Mouse (Mus musculus): ENCODE measurements around the gene Tmem129. TPM values are rescaled to one million over a fixed set of nuclear protein-coding genes. Genes with fewer than 3 reads are reported as not detected.
A peak's percentile ranks its signal among the peaks of the same experiment; 100 is the strongest.

The Tmem129 gene
- total RNA-seq, 4 experiments from 2014 or later = 23.1 to 26.2 (median 24.0) TPM

DNA sequence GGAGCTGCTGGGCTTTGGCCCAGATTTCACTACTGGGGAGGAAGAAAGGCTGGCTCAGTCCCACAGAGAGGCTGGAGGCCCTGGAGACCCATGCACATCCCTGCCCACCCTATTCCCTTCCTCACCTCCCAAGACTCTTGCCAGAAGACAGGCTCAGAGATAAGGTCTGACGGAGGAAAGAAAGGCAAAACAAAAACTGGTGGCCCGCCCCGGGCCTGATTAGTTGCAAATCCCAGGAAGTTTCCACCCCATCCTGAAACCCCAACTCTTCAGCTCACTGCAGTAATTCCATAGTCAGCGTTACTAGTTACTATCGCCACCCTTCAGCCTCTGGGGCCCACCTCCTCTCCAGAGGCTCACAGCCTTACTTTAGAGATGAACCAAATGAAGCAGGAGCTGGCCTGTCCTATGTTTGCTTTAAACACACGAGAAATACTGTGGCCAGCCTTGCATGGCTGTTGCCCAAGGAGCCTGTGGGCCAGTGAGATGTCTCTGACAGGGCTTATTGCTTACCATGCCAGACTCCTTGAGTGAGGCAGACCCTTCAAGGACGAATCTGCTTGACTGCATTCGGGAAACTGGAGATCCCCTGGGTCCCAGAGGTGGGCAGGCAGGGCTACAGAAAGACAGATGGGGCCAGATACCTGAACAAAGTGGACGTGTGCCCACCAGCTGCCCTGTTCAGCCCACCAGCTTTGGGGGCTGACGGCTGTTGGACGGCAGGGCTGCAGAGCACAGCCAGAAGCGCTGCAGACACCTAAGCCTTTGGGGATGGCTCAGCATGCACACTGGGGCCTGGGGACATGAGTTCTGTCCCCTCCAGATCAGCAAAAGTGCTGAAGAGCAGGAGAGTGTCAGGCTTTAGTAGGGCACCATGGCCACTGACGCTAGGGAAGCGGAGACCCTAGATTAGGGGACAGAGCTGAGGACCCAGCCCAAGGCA, 30.3 kb upstream of the Tmem129 start:
- DNase-seq (ENCODE audit: low spot score in 2 of 2) = no peak

DNA sequence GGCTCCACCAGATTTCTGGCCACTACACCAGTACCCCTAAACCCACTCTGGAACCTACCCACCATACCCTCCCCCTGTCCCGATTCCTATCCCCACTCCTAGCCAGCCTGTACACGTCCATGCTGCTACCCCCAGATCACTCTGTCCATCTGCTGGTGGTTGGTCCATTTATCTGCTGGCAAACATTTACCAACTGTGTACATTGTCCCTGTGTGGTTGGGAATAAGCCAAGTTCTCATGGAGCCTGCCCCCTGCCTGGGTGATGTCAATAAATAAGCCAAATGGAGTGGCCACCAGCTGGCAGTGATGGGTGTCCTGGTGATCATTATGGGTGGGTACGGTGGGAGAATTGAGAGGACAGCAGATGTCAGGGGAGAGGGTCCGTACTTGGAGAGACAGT, 28.9 kb upstream of the Tmem129 start:
- DNase-seq (ENCODE audit: low spot score in 2 of 2) = no peak

- no peak for DNase-seq (ENCODE audit: low spot score in 2 of 2)
Observed at GRCm38 (mm10) chr5:33684932-33685331, 26.7 kb upstream of the Tmem129 start.

- DNase-seq (ENCODE audit: low spot score in 2 of 2) = no peak
Observed at GRCm38 (mm10) chr5:33683897-33684652, 25.9 kb upstream of the Tmem129 start.

GRCm38 (mm10) chr5:33682963-33683362, 24.7 kb upstream of the Tmem129 start:
- no peak for DNase-seq (ENCODE audit: low spot score in 2 of 2)

DNA sequence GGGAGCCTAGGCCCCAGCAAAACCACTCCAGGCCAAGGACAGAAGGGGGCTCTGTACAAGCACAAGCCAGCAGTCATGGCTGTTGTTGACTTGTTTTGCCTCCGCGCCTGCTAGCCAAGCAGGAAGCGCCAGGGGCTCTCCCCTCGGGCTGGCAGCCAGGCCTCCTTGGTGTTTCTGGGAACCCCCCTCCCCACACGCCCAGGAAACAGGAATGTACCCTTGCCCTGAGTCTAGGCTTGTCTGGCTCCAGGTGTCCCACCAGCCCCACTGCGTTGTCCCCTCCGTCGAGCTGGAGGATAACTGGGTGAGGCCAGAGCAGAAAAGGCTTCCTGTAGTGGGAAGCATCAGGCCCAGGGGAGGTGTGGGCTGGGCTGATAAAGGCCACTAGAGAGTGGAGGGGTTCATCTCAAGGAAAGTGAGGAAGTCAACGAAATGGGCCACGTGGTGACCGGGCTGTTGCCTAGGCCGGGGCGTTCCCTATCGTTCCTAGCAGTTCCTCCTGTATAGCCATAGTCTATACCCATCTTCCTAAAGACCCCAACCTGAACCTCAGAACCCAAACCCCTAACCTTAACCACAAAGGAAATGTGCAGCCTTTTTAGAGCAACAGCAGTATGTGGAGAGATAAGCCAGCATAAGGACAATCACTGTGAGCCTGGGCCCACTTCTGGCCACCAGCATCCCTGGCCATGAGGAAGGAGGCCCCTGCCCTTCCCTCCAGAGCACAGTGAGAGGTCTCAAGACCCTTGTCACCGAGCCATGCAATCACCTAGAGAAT, 23.6 kb upstream of the Tmem129 start:
- no peak for DNase-seq (ENCODE audit: low spot score in 2 of 2)

- DNase-seq (ENCODE audit: low spot score in 2 of 2) = no peak
Observed at GRCm38 (mm10) chr5:33681044-33681443, 22.8 kb upstream of the Tmem129 start.

GRCm38 (mm10) chr5:33678244-33678643, 20.0 kb upstream of the Tmem129 start:
- no peak for DNase-seq (ENCODE audit: low spot score in 2 of 2)

DNA sequence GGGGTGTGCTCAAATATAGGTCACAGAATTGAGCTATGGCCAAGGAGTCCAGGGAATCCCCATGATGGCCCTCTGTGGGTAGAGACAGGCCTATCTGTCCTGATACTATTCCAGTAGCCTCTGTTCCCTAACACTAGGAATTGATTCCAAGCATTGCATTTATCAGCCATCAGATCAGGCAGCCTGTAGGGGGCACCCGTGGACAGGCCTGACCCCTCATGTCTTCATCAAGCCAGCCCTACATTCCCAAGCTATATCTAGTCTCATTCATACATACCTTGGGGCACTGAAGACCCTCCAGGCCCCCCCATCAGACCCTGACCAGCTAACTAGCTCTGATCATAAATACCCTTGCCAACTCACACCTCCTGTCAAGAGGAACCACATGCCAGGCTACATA, 17.7 kb upstream of the Tmem129 start:
- DNase-seq (ENCODE audit: low spot score in 2 of 2) = peak in 1 of 2 experiments; percentile 38

- peak; percentile 31 to 73 for DNase-seq (ENCODE audit: low spot score in 2 of 2)
Observed at GRCm38 (mm10) chr5:33674439-33674838, 16.2 kb upstream of the Tmem129 start.

- no peak for DNase-seq (ENCODE audit: low spot score in 2 of 2)
Observed at GRCm38 (mm10) chr5:33671659-33672058, 13.4 kb upstream of the Tmem129 start.

DNA sequence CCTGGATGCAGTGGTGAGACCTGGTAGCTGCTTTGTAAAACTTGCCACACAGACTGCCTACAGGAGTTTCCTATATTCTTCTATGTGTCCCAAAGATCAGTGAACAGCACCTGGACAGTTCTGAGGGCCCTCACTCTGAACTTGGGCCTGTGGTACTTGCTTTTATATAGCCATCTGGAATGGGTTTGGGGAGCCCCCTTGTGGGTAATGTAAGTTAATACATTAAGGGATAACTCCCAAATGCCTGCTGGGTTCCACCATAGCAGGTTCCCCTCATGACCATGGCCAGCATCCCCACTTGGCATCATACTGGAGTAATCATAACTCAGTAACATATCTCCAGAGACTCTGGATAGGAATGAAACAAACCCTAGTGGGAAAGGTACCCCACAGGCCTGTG, 10.0 kb upstream of the Tmem129 start:
- no peak for DNase-seq (ENCODE audit: low spot score in 2 of 2)

DNA sequence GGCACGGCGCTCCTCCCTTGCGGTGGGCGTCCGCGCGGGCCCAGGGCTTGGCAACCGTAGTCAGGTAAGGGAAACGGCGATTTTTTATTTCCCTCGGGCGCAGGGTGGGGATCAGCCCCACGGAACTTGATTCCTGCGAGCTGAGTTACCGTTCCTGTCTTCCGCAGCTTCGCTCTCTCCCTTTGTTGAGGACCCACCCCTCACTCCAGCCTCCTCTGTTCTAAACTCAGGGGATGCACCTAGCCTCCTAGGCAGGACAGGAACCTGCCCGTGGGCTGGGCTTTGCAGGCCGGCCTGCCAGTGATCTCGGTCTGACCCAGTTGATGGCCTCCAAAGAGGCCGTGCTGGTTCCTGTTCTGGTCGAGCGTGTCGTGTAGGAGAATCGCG, 441 bp upstream of the Tmem129 start:
- DNase-seq (ENCODE audit: low spot score in 2 of 2) = no peak

DNA sequence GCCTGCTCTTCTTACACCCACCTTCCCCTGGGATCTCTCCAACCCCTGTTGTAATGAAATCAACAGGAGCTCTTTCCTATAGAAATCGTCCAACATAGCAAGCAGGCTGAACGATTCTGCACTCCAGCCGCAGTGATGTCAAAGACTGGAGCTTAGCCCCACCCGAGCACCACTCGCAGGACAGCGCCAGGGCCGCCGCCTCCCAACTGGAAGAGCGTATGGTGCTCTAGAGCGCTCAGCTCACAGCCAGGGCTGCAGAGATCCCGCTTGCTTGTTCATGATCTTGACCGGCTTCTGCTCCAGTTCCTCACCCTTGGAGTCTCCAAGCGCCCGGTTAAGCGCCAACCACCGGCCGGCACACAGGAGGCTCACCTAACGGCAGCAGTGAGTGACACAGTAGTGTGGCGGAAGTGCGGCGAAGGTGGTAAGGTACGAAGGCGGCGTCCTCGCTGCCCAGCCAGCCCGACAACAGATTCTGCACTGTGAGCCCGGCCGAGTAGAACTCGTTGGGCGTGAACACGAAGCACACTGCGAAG, 897 bp downstream of the Tmem129 start:
- DNase-seq (ENCODE audit: low spot score in 2 of 2) = no peak

GRCm38 (mm10) chr5:33656739-33657138, 1.5 kb downstream of the Tmem129 start:
- DNase-seq (ENCODE audit: low spot score in 2 of 2) = no peak

DNA sequence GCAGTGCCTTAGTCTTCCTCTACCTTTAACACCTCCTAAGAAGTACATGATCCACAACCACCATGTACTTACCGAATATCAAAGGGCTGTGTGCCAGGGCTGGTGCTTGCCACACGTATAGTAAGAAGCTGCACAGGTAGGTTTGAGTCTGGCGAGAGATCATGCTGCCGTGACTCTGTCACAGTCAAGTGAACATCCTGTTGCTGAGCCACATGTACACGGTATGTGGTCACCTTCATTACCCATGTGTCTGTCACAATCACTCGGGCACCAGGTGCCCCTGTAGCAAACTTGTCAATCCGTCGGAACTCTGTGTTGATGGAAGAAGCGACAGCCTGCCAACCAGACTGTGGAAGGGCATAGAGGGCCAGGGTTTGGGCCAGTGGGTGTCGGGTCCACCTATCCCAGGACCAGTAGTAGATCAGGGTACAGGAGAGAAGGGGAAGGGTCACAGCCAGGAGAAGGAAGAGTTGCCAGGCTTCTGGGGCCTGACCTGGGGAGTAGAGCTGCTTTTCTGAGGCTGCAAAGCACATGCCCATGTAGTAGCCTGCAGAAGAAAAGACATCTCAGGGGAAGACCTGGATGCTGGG, 2.9 kb downstream of the Tmem129 start:
- DNase-seq (ENCODE audit: low spot score in 2 of 2) = no peak

GRCm38 (mm10) chr5:33654424-33654823, 3.8 kb downstream of the Tmem129 start:
- DNase-seq (ENCODE audit: low spot score in 2 of 2) = no peak

DNA sequence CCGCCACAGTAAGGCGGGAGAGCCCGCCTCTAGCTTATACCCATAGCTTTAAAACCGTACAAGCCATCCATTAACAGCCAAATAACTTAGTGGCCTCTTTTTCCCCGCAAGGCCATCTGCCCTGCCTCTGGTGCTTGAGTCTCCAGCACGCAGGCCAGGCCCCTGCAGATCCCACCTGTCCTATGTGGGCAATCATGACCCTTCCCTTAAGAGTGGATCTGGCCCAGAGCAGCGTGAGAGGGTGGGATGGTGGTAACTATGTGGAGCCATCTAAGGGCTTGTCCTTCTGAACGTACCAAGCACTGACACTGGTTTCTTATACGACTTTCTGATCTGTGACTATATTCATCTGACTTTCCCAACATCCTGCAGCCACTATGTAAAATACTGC, 5.4 kb downstream of the Tmem129 start:
- no peak for DNase-seq (ENCODE audit: low spot score in 2 of 2)

DNA sequence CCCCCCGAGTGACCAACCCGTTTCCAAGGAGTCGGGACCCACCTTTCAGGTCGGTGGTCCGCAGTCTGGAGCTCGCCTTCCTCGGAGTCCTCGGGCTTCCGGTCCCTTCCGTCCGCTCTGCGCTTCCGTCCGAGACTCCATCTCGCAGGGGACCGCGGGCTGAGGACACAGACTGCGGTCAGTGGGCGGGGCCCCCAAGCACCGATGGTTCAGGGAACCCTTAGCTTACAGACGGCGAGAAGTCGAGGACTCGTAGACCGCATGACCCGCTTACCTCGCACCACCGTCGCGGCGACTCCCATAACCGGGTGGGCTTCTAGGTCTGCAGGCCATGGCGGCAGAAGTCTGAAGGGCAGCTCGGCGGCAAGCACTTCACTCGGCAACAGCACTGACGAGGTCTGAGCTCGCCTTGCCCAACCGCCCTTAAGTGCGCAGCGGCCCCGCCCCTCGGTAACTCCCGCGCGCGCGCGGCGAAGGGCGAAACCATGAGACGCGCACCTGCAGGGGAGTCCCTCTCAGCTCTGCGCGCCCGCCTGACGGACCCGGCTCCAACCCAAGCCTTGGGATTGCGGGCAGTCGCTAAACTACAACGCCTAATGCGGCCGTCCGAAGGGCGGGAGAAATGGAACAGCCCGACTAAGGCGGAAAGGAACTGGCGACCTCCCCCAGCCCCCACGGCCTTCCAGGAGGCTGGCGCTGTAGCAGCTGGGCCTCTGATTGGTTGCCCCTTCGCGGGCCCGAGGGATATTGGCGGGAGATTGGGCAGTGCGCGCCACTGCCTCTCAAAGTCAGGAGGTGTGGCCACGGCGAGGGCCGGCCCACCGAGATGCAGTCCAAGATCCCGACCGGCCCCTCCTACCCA, 6.1 kb downstream of the Tmem129 start, which contains the start of gene Slbp:
Gene Slbp (minus strand): TSS at position 654 of the 862 bp plus-strand sequence.
- peak; percentile 94 to 96 for DNase-seq (ENCODE audit: low spot score in 2 of 2)

DNA sequence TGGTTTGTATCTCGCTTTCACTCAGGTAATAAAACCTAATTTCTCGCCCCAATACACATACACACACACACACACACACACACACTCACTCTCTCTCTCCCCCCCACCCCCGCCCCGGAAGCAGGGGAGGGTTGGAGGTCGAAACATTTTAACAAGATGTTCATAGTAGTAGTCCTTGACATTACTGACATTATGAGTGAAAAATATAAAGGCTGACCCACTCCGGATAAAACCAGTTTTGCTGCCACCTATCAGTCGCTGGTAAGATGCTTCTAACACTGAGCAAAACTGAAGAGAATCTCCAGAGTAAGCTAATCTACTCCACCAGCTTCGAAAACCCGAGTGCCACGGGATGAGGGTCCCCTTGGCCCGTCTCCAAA, 6.7 kb downstream of the Tmem129 start:
- no peak for DNase-seq (ENCODE audit: low spot score in 2 of 2)

All from left cerebral cortex, adult 8-10 months (tissue).